Mouse (Mus musculus) kidney, adult 8-10 months (tissue): ENCODE measurements at regions not wholly inside any gene's neighbourhood (a gene's known extent, or its start where the extent isn't known, plus 50 kb on each side); places are given as distances from the start of the nearest gene placed in this dataset.

Experiments
- DNase-seq, 2 experiments: peaks; one replicate each; pipeline ENCODE4 v3.0.0; 2022

DNA sequence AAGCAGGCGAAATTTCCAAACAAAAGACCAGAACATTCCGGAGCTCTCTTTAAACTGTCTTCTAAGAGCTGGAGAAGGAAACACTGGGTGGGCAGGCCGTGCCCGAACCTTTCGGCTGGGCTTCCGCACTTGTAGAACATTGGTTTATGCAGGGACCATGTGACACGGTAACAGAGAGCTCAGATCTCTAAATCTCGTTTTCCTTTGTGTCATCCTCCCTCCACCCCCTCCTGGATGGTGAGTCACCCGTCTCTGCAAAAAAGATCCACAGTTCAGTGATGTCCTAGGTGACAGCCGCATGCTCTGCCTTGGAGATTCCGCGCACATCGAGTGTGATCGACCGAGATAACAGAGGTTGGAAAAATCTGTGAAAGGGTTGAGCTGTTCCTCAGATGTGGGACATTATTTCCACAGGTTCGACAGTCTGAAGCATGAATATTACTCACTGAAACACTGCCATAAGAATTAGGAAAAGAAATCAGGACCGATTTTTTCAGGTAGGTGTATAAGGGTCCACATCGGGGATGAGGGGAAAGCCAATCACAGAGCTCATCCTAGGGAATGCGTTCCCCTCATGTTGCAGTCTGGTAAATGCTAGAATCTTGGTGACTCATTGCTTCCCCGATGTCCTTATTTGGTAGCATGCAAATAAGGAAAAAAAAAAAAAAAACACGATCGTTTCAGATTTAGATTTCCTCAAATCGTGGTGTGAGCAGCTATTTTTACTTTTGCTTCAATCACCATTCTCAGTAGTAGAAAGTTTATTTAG, 70.0 kb upstream of the Foxo1 start:
- peak; percentile 37 to 42 for DNase-seq

DNA sequence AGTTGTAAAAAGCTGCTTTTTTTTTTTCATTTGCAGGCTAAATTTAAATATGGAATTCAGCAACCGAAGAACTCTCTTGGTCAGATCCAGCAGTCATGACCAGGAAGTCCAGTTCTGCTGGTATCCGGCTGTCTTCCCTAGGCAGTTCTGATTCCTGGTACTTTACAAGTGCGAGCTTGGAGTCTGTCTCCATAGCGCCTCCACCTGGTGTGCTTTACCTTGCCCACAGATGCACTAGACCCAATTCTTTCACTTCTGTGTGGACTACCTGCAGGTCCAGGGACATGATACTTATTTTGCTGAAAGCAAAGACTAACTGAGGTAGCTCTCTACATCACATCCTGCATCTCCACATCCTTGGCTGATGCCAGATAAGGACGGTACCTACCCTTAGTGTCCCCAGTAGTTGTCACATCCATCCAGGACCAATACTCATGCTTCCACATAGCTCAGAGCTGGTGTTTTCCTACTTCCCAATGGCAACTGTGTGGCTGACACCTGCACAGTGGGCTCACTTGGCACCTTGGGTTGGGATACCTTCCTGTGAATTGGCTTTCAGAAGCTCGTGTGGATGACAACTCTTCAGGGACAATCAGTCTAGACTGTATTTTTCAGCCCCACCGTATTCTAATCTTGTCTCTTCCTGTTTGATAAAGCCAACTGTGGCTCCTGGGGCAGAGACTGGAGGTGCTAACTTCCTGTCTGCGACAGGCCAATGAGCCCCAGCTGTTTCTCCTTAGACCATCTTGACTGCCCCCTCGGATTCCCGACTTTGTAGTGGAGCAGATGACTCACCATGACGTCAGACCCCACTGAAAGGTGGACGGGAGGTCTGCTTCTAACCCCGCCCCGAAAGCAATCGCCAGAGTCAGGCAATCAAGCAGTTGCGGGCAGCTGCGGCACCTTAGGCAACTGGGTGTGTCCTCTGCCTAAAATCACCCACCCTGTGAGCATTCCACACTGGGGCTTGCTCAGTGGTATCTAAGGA, 69.1 kb upstream of the Foxo1 start:
- peak; percentile 15 to 24 for DNase-seq

DNA sequence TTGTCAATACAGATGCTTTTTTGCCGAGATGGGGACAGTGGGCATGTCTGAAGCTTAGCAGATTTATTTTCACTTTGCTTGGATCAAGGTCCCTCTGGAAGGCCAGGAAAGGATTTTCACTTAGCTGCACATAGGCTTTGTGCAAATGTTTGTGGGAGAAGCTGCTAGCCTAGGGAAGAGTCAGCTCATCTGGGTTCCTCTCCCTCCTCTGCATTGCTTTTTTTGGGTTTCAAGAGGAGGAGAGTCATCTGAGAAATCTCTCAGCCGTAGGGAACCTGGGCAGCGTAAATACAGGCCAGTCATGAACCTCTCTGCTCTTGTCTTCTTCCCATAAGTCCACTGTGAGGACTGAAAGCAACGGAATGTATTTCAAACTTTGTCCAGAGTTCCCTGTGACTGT, 68.0 kb upstream of the Foxo1 start:
- DNase-seq, result no peak

DNA sequence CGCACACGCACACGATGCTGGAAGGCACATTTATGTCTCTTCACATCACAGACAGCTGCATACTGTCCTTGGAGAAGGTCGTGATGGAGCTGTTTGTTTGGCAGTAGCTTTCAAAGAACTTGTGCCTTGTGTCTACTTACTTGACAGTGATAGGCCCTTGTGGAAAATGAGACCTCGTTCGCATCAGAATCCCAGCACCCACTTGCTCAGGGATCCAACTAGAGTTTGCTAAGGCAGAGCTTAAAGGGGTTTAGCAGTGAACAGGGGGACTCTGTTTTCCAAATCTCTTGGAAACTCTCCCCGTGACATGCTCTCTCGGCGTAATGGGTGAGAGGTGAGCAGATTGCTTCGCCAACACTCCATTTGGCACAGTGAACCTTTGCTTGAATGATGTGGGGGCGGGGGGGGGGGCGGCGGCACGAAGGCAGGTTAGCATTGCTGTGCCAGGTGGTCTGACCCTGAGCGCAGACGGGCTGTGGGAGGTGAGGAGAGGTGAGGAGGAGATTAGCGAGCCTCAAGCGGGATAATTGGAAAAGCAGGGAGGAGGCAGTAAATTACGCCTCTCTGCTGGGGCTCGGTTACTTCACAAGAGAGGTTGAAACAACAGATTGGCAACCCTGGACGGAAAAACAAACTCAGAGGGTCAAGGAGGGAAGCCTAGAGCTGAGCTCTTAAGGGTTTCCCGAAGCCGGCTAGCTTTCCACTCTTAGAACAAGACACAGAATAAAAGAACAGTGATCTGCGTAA, 57.4 kb upstream of the Foxo1 start:
- no peak for DNase-seq

DNA sequence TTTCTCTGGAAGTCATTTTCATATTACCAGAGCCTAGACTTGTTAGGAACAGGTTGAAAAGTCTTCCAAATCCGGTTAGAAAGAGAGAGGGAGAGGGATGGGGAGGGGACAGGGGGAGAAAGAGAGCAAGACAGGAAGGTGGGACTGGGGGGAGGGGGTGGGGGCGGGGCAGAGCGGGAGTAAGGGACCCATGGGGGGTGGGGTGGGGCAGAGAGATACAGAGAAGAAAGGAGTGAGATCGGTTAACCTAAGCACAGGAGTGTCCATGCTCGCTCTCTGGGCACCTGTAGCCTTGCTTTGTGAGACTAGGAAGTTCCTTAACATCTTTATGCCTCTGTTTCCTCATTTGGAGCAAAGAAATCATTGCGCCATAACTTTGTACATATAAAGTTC, 56.8 kb upstream of the Foxo1 start:
- no peak for DNase-seq

DNA sequence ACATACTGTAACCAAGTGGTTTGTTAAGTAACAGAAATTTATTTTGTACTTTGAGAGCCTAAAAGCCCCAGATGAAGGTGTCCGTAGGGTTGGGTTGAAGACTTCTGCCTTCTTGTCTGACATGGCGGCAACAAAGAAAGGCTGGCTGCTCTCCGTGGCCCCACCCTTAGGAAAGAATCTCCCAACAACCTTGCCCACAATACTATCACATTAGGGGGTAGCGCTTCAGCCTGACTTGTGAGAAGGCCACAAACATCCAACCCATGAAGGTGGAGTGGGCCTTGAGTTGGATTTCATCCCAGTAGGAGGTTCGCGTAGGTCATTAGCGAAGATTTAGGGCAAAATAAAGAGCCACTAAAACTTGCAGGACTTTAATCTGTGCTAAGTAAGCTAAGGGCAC, 54.0 kb upstream of the Foxo1 start:
- DNase-seq, result no peak

DNA sequence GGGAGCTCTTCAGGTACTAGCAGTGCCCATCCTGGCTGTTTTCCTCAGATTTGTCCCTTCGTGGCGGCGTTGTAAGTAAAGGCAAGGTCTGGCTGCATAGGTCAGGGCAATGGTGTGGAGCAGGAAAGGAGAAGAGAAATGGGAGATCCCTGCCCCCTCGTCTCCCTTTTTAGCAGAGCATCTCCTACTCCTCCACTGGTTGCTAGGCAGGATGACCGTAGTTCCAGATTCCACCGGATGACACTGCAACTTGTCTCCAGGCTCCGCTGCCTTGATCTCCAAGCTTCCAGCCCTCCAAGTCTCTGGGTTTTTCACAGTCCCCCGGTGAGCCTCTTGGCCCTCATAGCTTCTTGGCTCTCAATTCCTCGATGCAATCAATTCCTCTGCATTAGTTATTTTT, 53.1 kb upstream of the Foxo1 start:
- DNase-seq, result no peak
